Mouse (Mus musculus) heart, adult 18-20 months (tissue): Measurements from ENCODE around the gene Vgll4. TPM values are rescaled to one million over a fixed set of nuclear protein-coding genes. Genes with fewer than 3 reads are reported as not detected.
A peak's percentile ranks its signal among the peaks of the same experiment; 100 is the strongest.

Experiments
- DNase-seq, 2 experiments: peaks; one replicate each; pipeline ENCODE4 v3.0.0; 2021 to 2022; ENCODE audit warnings: mixed read lengths in 1 of 2
- long read RNA-seq, 2 experiments: library from polyadenylated mRNA; stranded (forward); transcript quantifications; one replicate each; pipeline ENCODE4 v2.0.0; 2021
- total RNA-seq, 2 experiments: library from RNA; stranded (reverse); gene quantifications; 2 replicates each; pipeline ENCODE4 v1.2.3; 2021

Gene Vgll4
- total RNA-seq = 10 to 100 TPM; 20.4 to 22.9 TPM
- long read RNA-seq, experiment 1, partial matches to known transcripts = 1 of 5 reads
- long read RNA-seq, experiment 1, other reads (novel, unspliced or antisense) = 2 of 5 reads
- long read RNA-seq, experiment 2, partial matches to known transcripts = 0 of 1 reads
- long read RNA-seq, experiment 2, other reads (novel, unspliced or antisense) = 0 of 1 reads

GRCm38 (mm10) chr6:114969213-114970120 is at the start of gene Vgll4:
Vgll4 (minus strand) TSS chr6:114969994.
- DNase-seq = peak; percentile 60 to 65

- DNase-seq = peak in 1 of 2 experiments; percentile 19
These were observed 45.7 kb upstream of the Vgll4 start for GRCm38 (mm10) chr6:115015461-115015860.

- no peak for DNase-seq
These were observed 43.8 kb upstream of the Vgll4 start for GRCm38 (mm10) chr6:115013574-115013973.

DNA sequence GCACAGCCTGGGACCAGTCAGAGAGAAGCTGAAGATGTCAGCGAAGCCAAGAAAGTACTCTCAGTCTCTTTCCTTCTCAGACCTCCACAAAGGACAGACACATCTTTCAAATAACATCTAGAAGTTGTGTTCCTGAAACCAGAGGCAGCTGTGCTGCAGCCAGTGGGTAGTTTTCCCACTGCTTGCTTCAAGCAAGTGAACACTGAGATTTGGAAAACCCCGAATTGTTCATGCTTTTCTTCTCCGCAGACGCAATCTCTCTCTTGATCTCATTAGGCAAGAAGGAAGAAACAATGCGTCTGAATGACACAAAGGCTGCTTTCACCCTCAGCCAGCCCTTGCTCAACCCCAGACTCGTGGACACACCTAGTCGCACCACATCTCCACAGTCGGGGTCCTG is 42.0 kb upstream of the Vgll4 start:
- no peak for DNase-seq

DNA sequence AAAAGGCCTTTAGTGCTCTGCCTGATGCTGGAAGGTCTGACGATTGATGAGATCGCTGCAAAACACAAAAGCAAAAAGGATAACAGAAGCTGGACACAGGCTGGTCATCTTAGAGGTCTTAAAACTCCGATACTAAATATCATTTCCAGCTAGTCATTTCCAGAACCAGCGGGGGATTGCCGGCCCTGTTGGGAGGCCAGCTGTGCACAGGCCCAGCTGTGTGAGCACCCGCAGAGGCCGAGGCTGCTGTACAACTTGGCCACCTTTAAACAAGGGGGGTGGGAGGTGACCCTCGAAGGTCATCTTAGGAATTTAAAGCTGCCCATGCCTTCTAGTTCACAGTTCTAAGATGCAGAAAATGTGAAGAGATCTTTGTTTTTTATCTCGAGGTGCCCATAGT is 41.0 kb upstream of the Vgll4 start:
- DNase-seq = no peak

- no peak for DNase-seq
These were observed 40.5 kb upstream of the Vgll4 start for GRCm38 (mm10) chr6:115010304-115010703.

DNA sequence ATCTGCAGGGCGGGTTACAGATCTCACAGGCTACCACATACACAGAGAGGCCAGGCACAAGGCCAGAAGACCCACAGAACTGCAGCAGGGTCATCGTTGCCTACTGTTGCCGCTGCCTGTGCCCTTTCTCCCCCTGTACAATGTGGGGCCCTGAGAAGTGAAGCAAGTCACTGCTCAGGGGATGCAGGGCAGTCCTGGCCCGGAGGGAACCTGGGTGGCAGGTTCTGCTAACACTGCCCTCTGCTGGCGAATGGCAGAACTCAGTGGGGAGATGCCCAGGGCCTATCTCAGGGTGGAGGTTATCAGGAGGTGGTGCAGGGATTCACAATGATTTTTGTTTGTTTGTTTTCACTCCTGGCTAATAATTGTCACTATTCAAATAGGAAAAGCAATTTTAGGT is 37.9 kb upstream of the Vgll4 start:
- DNase-seq = peak; percentile 70 to 89

DNA sequence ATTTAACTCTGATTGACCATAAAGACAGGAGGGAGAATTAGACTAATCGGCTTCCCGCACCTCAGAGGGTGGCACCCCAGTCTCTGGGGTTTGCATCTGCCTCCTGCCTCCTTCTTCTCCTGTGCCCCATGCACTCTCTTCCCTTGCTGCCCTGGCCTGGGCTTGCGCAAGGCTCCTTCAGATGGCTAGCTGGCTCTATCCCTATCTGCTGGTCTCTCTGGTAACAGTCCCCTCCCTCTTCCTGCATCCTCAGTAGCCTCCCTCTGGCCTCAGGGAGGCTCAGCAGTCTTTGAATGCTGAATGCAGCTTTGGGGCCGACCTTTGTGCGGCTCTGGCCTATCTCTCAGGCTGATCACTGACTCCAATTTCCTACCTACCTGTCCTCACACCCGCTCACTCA is 37.2 kb upstream of the Vgll4 start:
- DNase-seq = peak; percentile 72 to 79

DNA sequence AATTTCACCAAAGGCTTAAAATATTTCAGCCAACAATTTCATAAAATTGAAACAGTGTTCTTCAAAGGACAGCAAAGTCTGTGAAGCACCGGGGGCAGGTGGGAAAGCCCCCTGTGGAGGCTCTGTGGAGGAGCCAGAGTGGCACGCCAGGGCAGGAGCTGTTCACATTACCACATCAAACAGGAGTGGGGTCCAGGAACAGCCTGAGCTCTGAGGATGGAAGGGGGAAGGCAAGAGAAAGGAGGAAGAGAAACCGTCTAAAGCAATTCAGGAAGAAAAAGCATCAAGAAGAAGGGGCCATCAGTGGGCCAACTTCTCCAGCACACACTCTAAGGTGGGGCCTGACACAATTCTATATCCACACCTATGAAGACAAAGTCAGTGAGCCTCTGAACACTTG is 36.3 kb upstream of the Vgll4 start:
- no peak for DNase-seq

- peak in 1 of 2 experiments; percentile 9 for DNase-seq
These were observed 35.6 kb upstream of the Vgll4 start for GRCm38 (mm10) chr6:115005351-115005890.

GRCm38 (mm10) chr6:115004636-115005035 is 34.8 kb upstream of the Vgll4 start:
- DNase-seq = no peak

DNA sequence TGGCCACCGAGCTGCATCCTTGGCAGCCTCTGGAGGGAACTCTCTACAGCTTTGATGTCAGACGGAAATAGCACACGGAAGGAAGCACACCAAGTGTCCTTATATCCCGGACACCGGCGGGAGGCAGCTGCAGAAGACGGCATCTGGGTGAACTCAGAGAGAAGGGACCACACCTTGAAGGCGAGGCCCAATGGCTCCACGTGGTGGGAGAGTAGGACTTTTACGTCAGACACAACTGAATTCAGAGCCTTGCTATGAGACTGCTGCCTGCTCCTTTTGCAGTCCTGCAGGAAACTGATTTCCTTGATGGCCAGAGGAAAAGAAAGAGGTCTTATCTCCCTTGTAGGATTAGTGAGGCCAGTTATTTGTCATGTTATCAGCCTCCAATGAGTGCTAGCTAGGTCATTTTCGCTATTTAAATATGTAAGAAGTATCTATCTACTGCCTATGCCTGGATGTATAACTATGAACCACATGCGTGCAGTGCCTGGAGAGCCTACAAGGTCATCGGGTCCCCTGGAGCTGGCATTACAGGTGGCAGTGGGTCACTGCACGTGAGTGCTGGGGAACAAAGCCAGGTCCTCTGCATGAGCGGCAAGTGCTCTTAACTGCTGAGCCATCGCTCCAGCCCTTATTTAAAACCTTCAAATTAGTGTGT is 28.7 kb upstream of the Vgll4 start:
- DNase-seq = no peak

- no peak for DNase-seq
These were observed 27.7 kb upstream of the Vgll4 start for GRCm38 (mm10) chr6:114997471-114997870.

GRCm38 (mm10) chr6:114996910-114997309 is 27.1 kb upstream of the Vgll4 start:
- no peak for DNase-seq

DNA sequence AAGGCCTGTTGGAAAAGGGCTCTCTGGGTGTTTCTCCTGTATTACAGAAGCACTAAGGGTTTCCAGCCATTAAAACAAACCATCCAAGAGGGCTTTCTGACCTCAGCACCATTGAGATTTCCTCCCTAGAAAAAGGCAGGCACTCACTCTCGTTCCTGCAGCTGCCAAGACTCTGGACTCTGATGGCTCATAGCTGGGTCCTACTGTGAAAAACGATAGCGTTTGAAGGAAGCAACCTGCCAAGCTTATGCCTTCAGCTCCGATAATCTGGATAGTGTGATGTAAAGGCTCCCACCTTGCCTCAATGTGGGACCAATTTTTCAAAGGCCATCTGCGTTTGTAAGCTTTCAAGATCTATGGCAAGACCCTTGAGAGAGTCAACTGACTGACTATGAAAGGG is 24.3 kb upstream of the Vgll4 start:
- peak; percentile 9 to 41 for DNase-seq

DNA sequence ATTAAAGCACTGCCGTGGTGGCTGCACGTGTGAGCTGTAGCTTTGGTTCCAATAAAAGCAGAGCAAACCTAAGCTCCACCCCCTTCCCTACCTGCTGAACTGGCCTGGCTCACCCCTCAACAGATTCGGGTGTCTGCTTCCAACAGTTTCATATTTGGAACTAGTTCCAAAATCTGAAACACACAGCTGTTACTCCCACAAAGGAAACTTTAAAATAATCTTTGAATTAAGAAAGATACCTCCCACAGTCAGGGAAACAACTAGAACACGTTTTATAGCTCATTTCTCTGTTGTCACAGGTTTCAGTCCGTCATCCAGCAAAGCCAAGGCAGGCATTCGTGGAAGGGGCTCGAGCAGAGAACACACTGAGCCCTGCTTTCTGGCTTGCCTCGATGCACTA is 23.9 kb upstream of the Vgll4 start:
- DNase-seq = no peak

DNA sequence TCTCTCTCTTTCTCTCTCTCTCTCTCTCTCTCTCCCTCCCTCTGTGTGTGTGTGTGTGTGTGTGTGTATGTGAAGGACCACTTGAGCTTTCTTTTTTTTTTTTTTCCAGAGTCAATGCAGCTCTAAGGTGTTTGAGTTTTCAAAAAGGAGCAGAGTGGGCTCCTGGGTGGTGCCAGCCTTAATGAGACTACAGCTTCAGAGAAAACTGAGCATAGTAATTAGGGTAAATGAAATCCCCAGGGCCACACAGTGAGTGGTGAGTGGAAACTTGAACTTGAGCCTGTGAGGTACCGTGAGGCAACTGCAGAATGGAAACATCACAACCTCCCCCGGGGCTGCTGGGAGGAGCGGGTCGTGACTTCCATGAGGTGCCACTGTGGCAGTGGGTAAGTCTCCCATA is 22.1 kb upstream of the Vgll4 start:
- DNase-seq = no peak

GRCm38 (mm10) chr6:114988619-114988980 is 18.8 kb upstream of the Vgll4 start:
- DNase-seq = no peak

- DNase-seq = no peak
These were observed 18.3 kb upstream of the Vgll4 start for GRCm38 (mm10) chr6:114987966-114988618.

GRCm38 (mm10) chr6:114982671-114983070 is 12.9 kb upstream of the Vgll4 start:
- DNase-seq = no peak

DNA sequence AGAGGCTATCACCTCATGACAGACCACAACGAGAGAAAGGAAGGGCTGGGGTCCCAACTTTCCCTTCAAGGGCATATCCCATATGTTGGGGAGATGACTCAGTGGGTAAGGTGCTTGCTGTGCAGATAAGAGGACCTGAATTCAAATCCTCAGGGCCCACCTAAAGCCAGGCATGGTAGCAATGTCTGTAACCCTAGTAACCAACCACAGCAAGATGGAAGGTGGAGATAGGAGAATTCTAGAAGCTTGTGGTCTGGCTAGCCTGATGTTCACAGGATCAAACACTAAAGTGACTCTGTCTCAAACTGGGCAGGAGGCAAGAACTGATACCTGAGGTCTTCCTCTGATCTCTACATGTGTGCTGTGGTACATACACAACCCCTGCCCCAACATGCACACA is 9.9 kb upstream of the Vgll4 start:
- no peak for DNase-seq

DNA sequence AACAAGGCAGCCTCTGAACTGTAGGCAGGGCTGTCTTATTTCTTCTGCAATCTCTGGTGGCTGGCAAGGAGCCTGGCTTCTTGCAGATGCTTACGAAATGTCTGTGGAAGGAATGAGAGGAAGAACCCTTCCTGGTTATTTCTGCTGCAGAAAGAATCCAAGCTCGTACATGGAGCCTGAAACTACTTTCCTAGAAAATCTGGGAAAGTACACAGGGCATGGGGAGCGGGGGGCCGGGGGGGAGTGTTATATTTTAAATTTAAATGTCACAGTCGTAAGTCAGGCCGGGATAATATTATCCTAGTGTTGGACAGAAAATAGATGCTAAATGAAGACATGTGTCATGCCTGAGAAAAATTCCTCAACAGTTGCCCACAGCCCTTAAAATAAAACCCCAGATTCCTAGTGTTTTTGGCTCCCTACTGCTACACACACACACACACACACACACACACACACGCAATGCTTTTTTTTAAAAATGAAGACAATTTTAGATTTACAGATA is 7.2 kb upstream of the Vgll4 start:
- DNase-seq = peak; percentile 47 to 56
